Mouse (Mus musculus): Measurements from ENCODE around the gene Gm17617. TPM values are rescaled to one million over a fixed set of nuclear protein-coding genes. Genes with fewer than 3 reads are reported as not detected.

The Gm17617 gene
- total RNA-seq (2014; rRNA removed): not detected in 2 replicates
- not detected in 2 replicates for polyA plus RNA-seq (2015; fragmentation: Nextera tagmentation; extraction: Ambion mirVana)

GRCm38 (mm10) chr13:55133448-55133847 lies at the start of gene Gm17617:
Gene Gm17617, minus strand, starts transcription at chr13:55133548.
- WGBS: 100% methylated on average over 2 of the region's 2 CpGs
- Histone ChIP-seq H3K27me3 (ENCODE audit: insufficient read depth, low read length) (no peaks in the 10 kb centered on the region), H3K4me3 (ENCODE audit: low read depth, low read length) (no peak within 1 kb of the TSS), H3K4me1 (ENCODE audit: insufficient read depth, low read length) (no peaks in the 10 kb centered on the region), H3K9ac (replicated peaks; ENCODE audit: low read length, poor library complexity, severe bottlenecking) (no peak within 1 kb of the TSS), H3K9me3 (ENCODE audit: low read length) (no peaks in the 10 kb centered on the region), H3K27ac (ENCODE audit: low read depth, low read length) (no peak within 1 kb of the TSS), H3K4me2 (ENCODE audit: low read depth, low read length, poor library complexity, severe bottlenecking) (no peak within 1 kb of the TSS), H3K36me3 (ENCODE audit: insufficient read depth, low read length) (peaks cover 40% of the 10 kb centered on the region)
- DNase-seq (ENCODE audit: low spot score) (no peak), ATAC-seq (ENCODE audit: low FRiP score) (no peak)
- no peak for TF ChIP-seq CTCF (IDR thresholded peaks at IDR 0.05)

- peak; percentile 80 for DNase-seq (ENCODE audit: low spot score)
- peak overlapping the region; percentile 83 for H3K27ac ChIP-seq (ENCODE audit: low read depth, low read length)
- peak overlapping the region; percentile 44 for H3K4me2 ChIP-seq (ENCODE audit: low read depth, low read length, poor library complexity, severe bottlenecking)
- no peaks in the 10 kb centered on the region for H3K9me3 ChIP-seq (ENCODE audit: low read length)
- H3K9ac ChIP-seq (replicated peaks; ENCODE audit: low read length, poor library complexity, severe bottlenecking): peak overlapping the region; percentile 44
- H3K27me3 ChIP-seq (ENCODE audit: insufficient read depth, low read length): no peaks in the 10 kb centered on the region
- H3K36me3 ChIP-seq (ENCODE audit: insufficient read depth, low read length): no peaks in the 10 kb centered on the region
- WGBS: 3% methylated on average over 23 of the region's 23 CpGs
- peak; percentile 86 for ATAC-seq (ENCODE audit: low FRiP score)
- H3K4me3 ChIP-seq (ENCODE audit: low read depth, low read length): peak overlapping the region; percentile 26
- TF ChIP-seq CTCF (IDR thresholded peaks at IDR 0.05): peak; percentile 53
- no peaks in the 10 kb centered on the region for H3K4me1 ChIP-seq (ENCODE audit: insufficient read depth, low read length)
Observed at GRCm38 (mm10) chr13:55182173-55182894, 49.0 kb upstream of the Gm17617 start.

DNA sequence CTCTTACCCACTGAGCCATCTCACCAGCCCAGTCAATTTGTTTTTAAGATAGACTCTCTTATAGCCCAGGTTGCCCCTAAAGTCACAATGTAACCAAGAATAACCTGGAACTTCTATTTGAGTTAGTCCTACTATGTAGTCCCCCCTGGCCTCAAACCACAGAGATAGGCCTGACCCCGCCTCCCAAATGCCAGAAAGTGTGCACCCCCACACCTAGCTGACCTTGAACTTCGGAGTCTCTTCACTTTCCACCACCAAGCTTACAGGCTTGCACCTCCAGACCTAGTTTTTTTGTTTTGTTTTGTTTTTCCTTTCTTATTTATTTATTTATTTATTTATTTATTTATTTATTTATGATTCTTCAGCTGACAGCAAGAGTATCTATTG lies 48.4 kb upstream of the Gm17617 start:
- H3K27ac ChIP-seq (ENCODE audit: low read depth, low read length): no peak overlapping the region
- no peaks in the 10 kb centered on the region for H3K9me3 ChIP-seq (ENCODE audit: low read length)
- no peaks in the 10 kb centered on the region for H3K27me3 ChIP-seq (ENCODE audit: insufficient read depth, low read length)
- H3K9ac ChIP-seq (replicated peaks; ENCODE audit: low read length, poor library complexity, severe bottlenecking): no peak overlapping the region
- TF ChIP-seq CTCF (IDR thresholded peaks at IDR 0.05): no peak
- ATAC-seq (ENCODE audit: low FRiP score) (no peak), DNase-seq (ENCODE audit: low spot score) (no peak)
- peak overlapping the region; percentile 44; the same call in 1 of the 2 replicates for H3K4me2 ChIP-seq (ENCODE audit: low read depth, low read length, poor library complexity, severe bottlenecking)
- H3K4me3 ChIP-seq (ENCODE audit: low read depth, low read length): peak overlapping the region; percentile 26; the same call in 1 of the 2 replicates
- no peaks in the 10 kb centered on the region for H3K36me3 ChIP-seq (ENCODE audit: insufficient read depth, low read length)
- H3K4me1 ChIP-seq (ENCODE audit: insufficient read depth, low read length): no peaks in the 10 kb centered on the region
- 76% methylated on average over 2 of the region's 2 CpGs for WGBS

GRCm38 (mm10) chr13:55179591-55179990 lies 46.2 kb upstream of the Gm17617 start:
- Histone ChIP-seq H3K9me3 (ENCODE audit: low read length) (no peaks in the 10 kb centered on the region), H3K4me3 (ENCODE audit: low read depth, low read length) (no peak overlapping the region), H3K36me3 (ENCODE audit: insufficient read depth, low read length) (no peaks in the 10 kb centered on the region), H3K4me2 (ENCODE audit: low read depth, low read length, poor library complexity, severe bottlenecking) (no peak overlapping the region), H3K27me3 (ENCODE audit: insufficient read depth, low read length) (no peaks in the 10 kb centered on the region), H3K27ac (ENCODE audit: low read depth, low read length) (no peak overlapping the region), H3K4me1 (ENCODE audit: insufficient read depth, low read length) (no peaks in the 10 kb centered on the region), H3K9ac (replicated peaks; ENCODE audit: low read length, poor library complexity, severe bottlenecking) (no peak overlapping the region)
- no peak for ATAC-seq (ENCODE audit: low FRiP score)
- TF ChIP-seq CTCF (IDR thresholded peaks at IDR 0.05): no peak
- DNase-seq (ENCODE audit: low spot score): no peak
- 90% methylated on average over 3 of the region's 3 CpGs for WGBS

GRCm38 (mm10) chr13:55178556-55178955 lies 45.2 kb upstream of the Gm17617 start:
- no peaks in the 10 kb centered on the region for H3K36me3 ChIP-seq (ENCODE audit: insufficient read depth, low read length)
- H3K4me1 ChIP-seq (ENCODE audit: insufficient read depth, low read length): no peaks in the 10 kb centered on the region
- no peak overlapping the region for H3K4me2 ChIP-seq (ENCODE audit: low read depth, low read length, poor library complexity, severe bottlenecking)
- 27% methylated on average over 2 of the region's 2 CpGs for WGBS
- ATAC-seq (ENCODE audit: low FRiP score): no peak
- H3K9ac ChIP-seq (replicated peaks; ENCODE audit: low read length, poor library complexity, severe bottlenecking): no peak overlapping the region
- no peak overlapping the region for H3K27ac ChIP-seq (ENCODE audit: low read depth, low read length)
- TF ChIP-seq CTCF (IDR thresholded peaks at IDR 0.05): peak; percentile 92
- DNase-seq (ENCODE audit: low spot score): peak; percentile 79
- no peak overlapping the region for H3K4me3 ChIP-seq (ENCODE audit: low read depth, low read length)
- H3K27me3 ChIP-seq (ENCODE audit: insufficient read depth, low read length): no peaks in the 10 kb centered on the region
- H3K9me3 ChIP-seq (ENCODE audit: low read length): no peaks in the 10 kb centered on the region

DNA sequence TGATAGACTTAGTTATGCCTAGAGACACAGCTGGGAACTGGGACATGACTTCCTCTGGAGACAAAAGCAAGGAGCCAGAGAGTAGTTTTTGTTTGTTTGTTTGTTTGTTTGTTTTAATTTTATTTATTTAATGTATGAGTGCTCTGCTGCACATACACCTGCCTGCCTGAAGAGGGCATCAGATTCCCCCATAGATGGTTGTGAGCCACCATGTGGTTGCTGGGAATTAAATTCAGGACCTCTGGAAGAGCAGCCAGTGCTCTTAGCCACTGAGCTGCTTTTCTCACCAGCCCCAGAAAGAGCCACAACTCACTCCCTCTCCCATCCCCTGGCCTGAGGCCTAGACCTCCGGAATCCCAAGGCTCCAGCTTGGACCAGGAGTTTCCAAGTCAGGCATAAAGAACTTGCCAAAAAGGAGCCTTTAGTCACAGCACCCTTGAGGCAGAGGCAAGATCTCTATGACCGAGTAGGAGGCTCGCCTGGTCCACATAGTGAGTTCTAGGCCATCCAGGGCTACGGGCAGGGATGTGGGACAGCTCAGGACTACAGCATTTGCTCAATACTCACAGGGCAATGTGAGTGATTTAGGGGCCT lies 44.7 kb upstream of the Gm17617 start:
- WGBS: 62% methylated on average over 4 of the region's 4 CpGs
- H3K4me1 ChIP-seq (ENCODE audit: insufficient read depth, low read length): no peaks in the 10 kb centered on the region
- no peaks in the 10 kb centered on the region for H3K9me3 ChIP-seq (ENCODE audit: low read length)
- no peak overlapping the region for H3K9ac ChIP-seq (replicated peaks; ENCODE audit: low read length, poor library complexity, severe bottlenecking)
- TF ChIP-seq CTCF (IDR thresholded peaks at IDR 0.05): peak; percentile 60
- ATAC-seq (ENCODE audit: low FRiP score) (no peak), DNase-seq (ENCODE audit: low spot score) (no peak)
- no peak overlapping the region for H3K4me2 ChIP-seq (ENCODE audit: low read depth, low read length, poor library complexity, severe bottlenecking)
- no peaks in the 10 kb centered on the region for H3K36me3 ChIP-seq (ENCODE audit: insufficient read depth, low read length)
- H3K4me3 ChIP-seq (ENCODE audit: low read depth, low read length): no peak overlapping the region
- H3K27me3 ChIP-seq (ENCODE audit: insufficient read depth, low read length): no peaks in the 10 kb centered on the region
- no peak overlapping the region for H3K27ac ChIP-seq (ENCODE audit: low read depth, low read length)

Data from midbrain, postnatal 0 days (tissue).